Mouse (Mus musculus): Measurements from ENCODE around the gene Ammecr1. TPM values are rescaled to one million over a fixed set of nuclear protein-coding genes. Genes with fewer than 3 reads are reported as not detected.

The Ammecr1 gene
- polyA plus RNA-seq, 1 experiment from 2014 or later = 14.6 TPM

DNA sequence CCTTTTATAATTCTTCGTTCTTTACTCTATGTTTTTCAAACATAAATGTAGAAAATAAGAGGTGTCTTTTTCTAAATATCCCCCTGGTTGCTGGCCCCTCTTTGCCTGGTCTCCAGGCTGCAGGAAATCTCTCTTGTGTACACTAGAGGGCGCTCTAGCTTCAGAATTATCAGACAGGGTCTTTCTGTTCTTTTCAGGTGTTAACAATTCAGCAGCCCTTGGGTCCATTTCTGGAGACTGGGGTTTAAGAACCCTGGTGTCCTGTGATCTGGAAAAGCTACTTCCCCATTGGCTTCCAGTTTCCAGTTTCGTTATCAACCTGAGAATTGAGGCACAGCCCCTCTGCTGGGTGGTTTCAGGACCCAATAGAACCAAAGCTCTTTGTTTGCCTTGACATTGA lies 144.7 kb downstream of the Ammecr1 start:
- Histone ChIP-seq H3K9me3 (no peaks in the 10 kb centered on the region), H3K27ac (no peak overlapping the region), H3K27me3 (peaks cover 8% of the 10 kb centered on the region; the same call in 1 of the 2 replicates), H3K4me2 (replicated peaks) (no peak overlapping the region), H3K4me1 (peaks cover 17% of the 10 kb centered on the region), H3K36me3 (no peaks in the 10 kb centered on the region), H3K9ac (no peak overlapping the region), H3K4me3 (no peak overlapping the region)
- 36% methylated on average over 3 of the region's 3 CpGs for WGBS
- ATAC-seq (ENCODE audit: low FRiP score, low read depth) = no peak

GRCm38 (mm10) chrX:142821239-142821638 lies 145.3 kb downstream of the Ammecr1 start:
- H3K27me3 ChIP-seq = peaks cover 8% of the 10 kb centered on the region; the same call in 1 of the 2 replicates
- H3K9me3 ChIP-seq = no peaks in the 10 kb centered on the region
- H3K36me3 ChIP-seq = no peaks in the 10 kb centered on the region
- peaks cover 17% of the 10 kb centered on the region for H3K4me1 ChIP-seq
- no peak for ATAC-seq (ENCODE audit: low FRiP score, low read depth)
- H3K9ac ChIP-seq = no peak overlapping the region
- H3K27ac ChIP-seq = no peak overlapping the region
- WGBS = 64% methylated on average over 6 of the region's 6 CpGs
- no peak overlapping the region for H3K4me3 ChIP-seq
- no peak overlapping the region for H3K4me2 ChIP-seq (replicated peaks)

- Histone ChIP-seq H3K27me3 (peaks cover 7% of the 10 kb centered on the region; the same call in 1 of the 2 replicates), H3K4me1 (peaks cover 20% of the 10 kb centered on the region), H3K36me3 (no peaks in the 10 kb centered on the region), H3K27ac (no peak overlapping the region), H3K9me3 (no peaks in the 10 kb centered on the region), H3K4me2 (replicated peaks) (no peak overlapping the region), H3K9ac (no peak overlapping the region), H3K4me3 (no peak overlapping the region)
- 38% methylated on average over 10 of the region's 10 CpGs for WGBS
- no peak for ATAC-seq (ENCODE audit: low FRiP score, low read depth)
These were observed 148.4 kb downstream of the Ammecr1 start for GRCm38 (mm10) chrX:142818057-142818682.

- H3K27ac ChIP-seq = no peak overlapping the region
- ATAC-seq (ENCODE audit: low FRiP score, low read depth) = no peak
- WGBS = 22% methylated on average over 6 of the region's 6 CpGs
These were observed 153.4 kb downstream of the Ammecr1 start for GRCm38 (mm10) chrX:142813146-142813545.

DNA sequence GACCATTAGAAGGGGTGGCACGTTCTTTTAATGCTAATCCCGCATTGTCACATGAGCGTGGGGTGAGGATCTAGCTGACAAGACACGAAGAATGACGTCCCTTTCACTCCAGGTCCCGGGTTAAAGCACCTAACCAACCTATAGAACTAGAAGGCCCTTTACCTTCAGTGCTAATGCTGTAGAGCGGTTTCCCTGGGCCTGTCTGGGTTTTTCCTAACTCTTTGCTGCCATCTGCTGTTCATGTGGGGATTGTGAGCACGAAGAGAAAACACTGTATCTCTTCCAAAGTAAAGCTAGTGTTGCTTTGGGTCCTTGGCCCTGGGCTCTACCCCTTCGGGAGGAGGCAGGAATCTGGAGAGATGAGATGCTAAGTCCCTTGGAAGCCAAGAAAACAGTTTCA lies 158.1 kb downstream of the Ammecr1 start:
- Histone ChIP-seq H3K27ac (no peak overlapping the region), H3K36me3 (peaks cover 3% of the 10 kb centered on the region; the same call in 1 of the 2 replicates), H3K9ac (no peak overlapping the region), H3K27me3 (no peaks in the 10 kb centered on the region; the same call in 1 of the 2 replicates), H3K4me2 (replicated peaks) (no peak overlapping the region), H3K9me3 (no peaks in the 10 kb centered on the region), H3K4me1 (0 out of 2 replicates have a peak, but pooled peaks cover 2% of the 10 kb centered on the region), H3K4me3 (no peak overlapping the region)
- WGBS = 45% methylated on average over 9 of the region's 9 CpGs
- ATAC-seq (ENCODE audit: low FRiP score, low read depth) = no peak

More at GRCm38 (mm10) chrX:142813146-142813545, 153.4 kb downstream of the Ammecr1 start:
- Histone ChIP-seq H3K4me2 (replicated peaks) (no peak overlapping the region), H3K9me3 (no peaks in the 10 kb centered on the region), H3K36me3 (peaks cover 3% of the 10 kb centered on the region; the same call in 1 of the 2 replicates), H3K9ac (no peak overlapping the region), H3K4me3 (no peak overlapping the region), H3K4me1 (peaks cover 6% of the 10 kb centered on the region; the same call in 1 of the 2 replicates), H3K27me3 (no peaks in the 10 kb centered on the region; the same call in 1 of the 2 replicates)

DNA sequence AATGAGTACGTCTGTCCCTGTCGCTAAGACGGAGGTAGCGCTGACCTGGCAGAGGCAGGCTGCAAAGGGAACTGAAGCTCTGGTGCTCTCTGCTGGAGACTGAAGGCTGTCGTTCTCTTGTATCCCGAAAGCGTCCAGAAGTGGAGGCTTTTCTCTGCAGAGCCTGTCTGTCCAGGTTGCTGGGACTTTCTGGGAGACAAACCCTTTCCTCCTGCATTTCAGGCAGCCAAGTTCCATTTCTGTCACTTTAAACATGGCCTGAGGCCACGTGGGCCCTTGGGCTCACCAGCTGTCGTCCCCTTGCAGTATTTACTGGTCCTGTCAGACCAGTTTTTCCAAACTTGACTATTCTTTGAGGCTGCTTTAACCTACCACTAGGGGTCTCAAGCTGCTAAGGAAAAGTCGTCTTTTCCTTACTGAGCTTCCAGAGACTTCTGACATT lies 159.9 kb downstream of the Ammecr1 start:
- peak; percentile 48; the same call in 1 of the 2 replicates for ATAC-seq (ENCODE audit: low FRiP score, low read depth)
- Histone ChIP-seq H3K4me2 (replicated peaks) (no peak overlapping the region), H3K4me1 (0 out of 2 replicates have a peak, but pooled peaks cover 2% of the 10 kb centered on the region), H3K27me3 (no peaks in the 10 kb centered on the region; the same call in 1 of the 2 replicates), H3K9me3 (no peaks in the 10 kb centered on the region), H3K27ac (no peak overlapping the region), H3K36me3 (peaks cover 3% of the 10 kb centered on the region; the same call in 1 of the 2 replicates), H3K4me3 (no peak overlapping the region), H3K9ac (no peak overlapping the region)
- 36% methylated on average over 10 of the region's 10 CpGs for WGBS

DNA sequence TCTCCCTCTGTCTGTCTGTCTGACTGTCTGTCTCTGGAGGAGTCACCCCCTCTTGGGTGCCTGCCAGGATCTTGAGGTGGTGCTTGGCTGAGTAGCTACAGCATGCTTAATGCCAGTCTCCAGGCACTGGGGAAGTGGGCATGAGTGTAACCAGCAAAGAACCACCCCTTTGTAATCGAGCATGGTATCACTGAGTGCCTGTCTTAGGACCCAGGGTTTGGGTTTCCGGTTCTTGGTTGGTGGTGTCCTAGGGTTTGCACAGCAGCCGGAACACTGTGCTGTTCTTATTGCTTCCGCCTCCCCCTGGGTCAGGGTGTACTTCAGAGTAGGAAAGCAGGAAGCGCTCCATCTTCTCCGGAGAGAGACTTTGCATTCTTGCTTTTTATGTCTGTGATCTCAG lies 160.4 kb downstream of the Ammecr1 start:
- H3K4me2 ChIP-seq (replicated peaks) = no peak overlapping the region
- H3K4me1 ChIP-seq = 0 out of 2 replicates have a peak, but pooled peaks cover 2% of the 10 kb centered on the region
- 81% methylated on average over 6 of the region's 6 CpGs for whole genome bisulfite sequencing
- ATAC-seq (ENCODE audit: low FRiP score, low read depth) = no peak
- H3K9me3 ChIP-seq = no peaks in the 10 kb centered on the region
- no peak overlapping the region for H3K9ac ChIP-seq
- no peak overlapping the region for H3K27ac ChIP-seq
- peaks cover 3% of the 10 kb centered on the region; the same call in 1 of the 2 replicates for H3K36me3 ChIP-seq
- no peak overlapping the region for H3K4me3 ChIP-seq
- H3K27me3 ChIP-seq = no peaks in the 10 kb centered on the region; the same call in 1 of the 2 replicates

DNA sequence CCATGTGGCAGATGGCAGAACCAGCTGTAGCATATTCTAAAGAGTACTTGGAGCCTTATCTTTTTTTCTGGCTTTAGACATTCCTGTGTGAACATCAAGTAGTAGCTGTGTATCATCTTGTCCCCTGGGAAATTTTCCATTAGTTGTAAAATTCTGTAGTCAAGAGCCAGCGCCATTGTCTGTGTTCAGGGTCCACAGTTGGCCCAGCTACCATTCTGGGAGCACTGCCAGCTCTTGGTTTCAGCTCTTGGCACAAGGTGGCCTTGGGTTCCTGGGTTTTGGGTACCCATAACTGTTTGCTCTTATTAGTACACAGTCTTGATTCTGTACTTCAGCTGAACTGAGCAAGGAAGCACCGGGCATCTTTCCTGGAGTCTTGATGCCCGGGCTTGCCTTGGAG lies 161.9 kb downstream of the Ammecr1 start:
- Histone ChIP-seq H3K9me3 (no peaks in the 10 kb centered on the region), H3K27ac (no peak overlapping the region), H3K4me2 (replicated peaks) (no peak overlapping the region), H3K4me1 (0 out of 2 replicates have a peak, but pooled peaks cover 2% of the 10 kb centered on the region), H3K27me3 (no peaks in the 10 kb centered on the region; the same call in 1 of the 2 replicates), H3K36me3 (peaks cover under 1% of the 10 kb centered on the region), H3K4me3 (no peak overlapping the region), H3K9ac (no peak overlapping the region)
- no peak for ATAC-seq (ENCODE audit: low FRiP score, low read depth)
- WGBS = 92% methylated on average over 3 of the region's 3 CpGs

Small RNAs within 50 kb of the gene (microRNA-seq; reads per million reads assigned to microRNA genes)
- gene Gm44351 = not detected

Other genes starting within 250 kb of the Ammecr1 start
- 0.41 and 0.60 TPM in 2 replicates for gene Rtl9, start 132.9 kb upstream of the Ammecr1 start, polyA plus RNA-seq (2015; fragmentation: Nextera tagmentation; extraction: Ambion mirVana)